Mouse (Mus musculus) lung, embryonic 14.5 days (tissue): ENCODE results near the gene Dhrs1. TPM values are rescaled to one million over a fixed set of nuclear protein-coding genes. Genes with fewer than 3 reads are reported as not detected.

Experiments
- ATAC-seq: fragments of 200-750 bp; cut with Nextera tagmentation; 2 replicates; pipeline ENCODE4 v1.8.0; 2017; ENCODE audit warnings: mild to moderate bottlenecking, moderate TSS enrichment, moderate library complexity; ENCODE audit not compliant: insufficient read depth
- DNase-seq: peaks from one replicate; pipeline ENCODE4 v3.0.0-alpha.2; 2015
- H3K27ac ChIP-seq: fragments of 300-500 bp; sonication (generic); 2 replicates; pipeline ENCODE4 v1.5.1; 2014; ENCODE audit warnings: low read depth, mild to moderate bottlenecking, moderate library complexity
- H3K27me3 ChIP-seq: fragments of 300-500 bp; sonication (generic); 2 replicates; pipeline ENCODE4 v1.6.1; 2014; ENCODE audit warnings: low read length, control low read depth; ENCODE audit not compliant: insufficient read depth
- H3K36me3 ChIP-seq: fragments of 300-500 bp; sonication (generic); 2 replicates; pipeline ENCODE4 v1.6.1; 2014; ENCODE audit warnings: control low read depth; ENCODE audit not compliant: insufficient read depth
- H3K4me1 ChIP-seq: fragments of 300-500 bp; sonication (generic); 2 replicates; pipeline ENCODE4 v1.6.1; 2014; ENCODE audit warnings: antibody characterized with exemption, control low read depth; ENCODE audit not compliant: insufficient read depth
- H3K4me2 ChIP-seq: fragments of 300-500 bp; sonication (generic); 2 replicates; pipeline ENCODE4 v1.6.1; 2014; ENCODE audit warnings: mild to moderate bottlenecking
- H3K4me3 ChIP-seq: fragments of 300-500 bp; sonication (generic); 2 replicates; pipeline ENCODE4 v1.5.1; 2014; ENCODE audit warnings: low read depth, low read length
- H3K9ac ChIP-seq: fragments of 300-500 bp; sonication (generic); 2 replicates; pipeline ENCODE4 v1.6.1; 2014
- H3K9me3 ChIP-seq: fragments of 300-500 bp; sonication (generic); 2 replicates; pipeline ENCODE4 v1.6.1; 2016; ENCODE audit warnings: low read depth, low read length, control low read depth
- CTCF ChIP-seq: IDR thresholded peaks from 2 replicates; pipeline ENCODE4 v1.5.1; 2016; ENCODE audit warnings: antibody characterized with exemption, low read depth
- WGBS: fragments of 180-500 bp; shearing (Covaris S2); extraction: QIAGEN DNeasy Blood & Tissue Kit; methylation state at CpG from one replicate; pipeline ENCODE4 v1.1.7; 2014; 5-methylcytosine and 5-hydroxymethylcytosine counted together
- polyA plus RNA-seq: library from polyadenylated mRNA; unstranded; fragments of >200 nt; fragmentation: Nextera tagmentation; extraction: Ambion mirVana; gene quantifications from 2 replicates; pipeline ENCODE4 v1.2.1, GENCODE M21; 2014

Gene Dhrs1
- polyA plus RNA-seq, 1 experiment from 2014 or later: 76.7 TPM

GRCm38 (mm10) chr14:55747051-55747847 is 1.8 kb upstream of the Dhrs1 start:
- DNase-seq: no peak
- peaks cover 55% of the 10 kb centered on the region for H3K36me3 ChIP-seq
- H3K27me3 ChIP-seq: no peaks in the 10 kb centered on the region
- H3K27ac ChIP-seq: no peak overlapping the region
- H3K4me1 ChIP-seq: peaks cover 7% of the 10 kb centered on the region; the same call in 1 of the 2 replicates
- 85% methylated on average over 10 of the region's 10 CpGs for WGBS
- no peaks in the 10 kb centered on the region for H3K9me3 ChIP-seq
- no peak for TF ChIP-seq CTCF
- no peak for ATAC-seq
- peak overlapping the region; percentile 98 for H3K4me2 ChIP-seq
- no peak overlapping the region for H3K9ac ChIP-seq
- peak overlapping the region; percentile 93 for H3K4me3 ChIP-seq

DNA sequence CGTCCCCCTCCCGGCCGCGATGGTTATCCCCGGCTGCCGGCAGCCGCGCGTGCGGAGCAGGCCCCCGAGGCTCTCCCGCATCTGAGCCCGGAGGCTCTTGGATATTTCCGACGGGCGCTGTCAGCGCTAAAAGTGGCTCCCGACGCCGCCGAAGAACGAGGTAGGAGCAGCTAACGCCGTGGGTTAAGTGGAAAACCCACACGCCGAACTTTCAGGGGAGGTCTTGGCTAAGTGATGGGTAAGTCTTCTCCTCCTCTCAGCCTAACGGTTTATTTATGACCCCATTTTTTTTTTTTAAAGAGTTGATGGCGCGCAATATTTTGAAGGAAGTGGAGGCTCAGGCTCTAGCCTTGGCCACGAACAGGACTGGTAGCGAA is 359 bp upstream of the Dhrs1 start:
- DNase-seq: no peak
- Histone ChIP-seq H3K27me3 (no peaks in the 10 kb centered on the region), H3K4me3 (peak overlapping the region; percentile 93), H3K4me2 (peak overlapping the region; percentile 98), H3K9me3 (no peaks in the 10 kb centered on the region), H3K4me1 (peaks cover 7% of the 10 kb centered on the region; the same call in 1 of the 2 replicates), H3K9ac (peak overlapping the region; percentile 82), H3K36me3 (peaks cover 52% of the 10 kb centered on the region), H3K27ac (peak overlapping the region; percentile 24; the same call in 1 of the 2 replicates)
- ATAC-seq: no peak; the same call in 1 of the 2 replicates
- 0% methylated on average over 31 of the region's 31 CpGs for WGBS
- no peak for TF ChIP-seq CTCF

DNA sequence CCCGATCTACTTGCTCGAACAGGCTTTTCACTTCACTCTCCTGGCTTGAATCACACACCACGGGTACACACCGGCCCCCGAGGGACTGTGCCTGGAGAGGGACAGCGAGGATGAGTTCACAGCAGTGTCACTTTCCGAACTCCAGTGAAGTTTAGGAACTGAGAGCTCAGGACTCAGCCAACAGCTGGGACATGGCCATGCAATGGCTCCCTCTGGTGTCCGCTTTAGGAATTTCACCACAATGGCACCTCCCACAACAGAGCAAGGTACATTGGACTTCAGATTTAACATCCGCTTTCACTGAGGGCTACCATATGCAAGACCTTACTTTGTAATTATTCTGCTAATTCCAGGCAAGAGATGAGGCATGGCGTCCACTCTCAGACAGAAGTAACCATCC is 1.8 kb downstream of the Dhrs1 start:
- Histone ChIP-seq H3K36me3 (peaks cover 51% of the 10 kb centered on the region), H3K4me3 (0 out of 2 replicates have a peak overlapping the region, but pooled peaks have one; percentile 8), H3K9me3 (no peaks in the 10 kb centered on the region), H3K4me1 (peaks cover 7% of the 10 kb centered on the region; the same call in 1 of the 2 replicates), H3K27me3 (no peaks in the 10 kb centered on the region), H3K9ac (no peak overlapping the region), H3K27ac (no peak overlapping the region), H3K4me2 (peak overlapping the region; percentile 35)
- peak; percentile 96 for DNase-seq
- TF ChIP-seq CTCF: peak; percentile 98
- WGBS: 17% methylated on average over 10 of the region's 10 CpGs
- ATAC-seq: peak; percentile 71

GRCm38 (mm10) chr14:55737086-55737687 is 8.3 kb downstream of the Dhrs1 start:
- 83% methylated on average over 9 of the region's 9 CpGs for WGBS
- Histone ChIP-seq H3K36me3 (peaks cover 29% of the 10 kb centered on the region), H3K4me3 (no peak overlapping the region), H3K27me3 (no peaks in the 10 kb centered on the region), H3K4me1 (no peaks in the 10 kb centered on the region), H3K9ac (no peak overlapping the region), H3K27ac (no peak overlapping the region), H3K4me2 (no peak overlapping the region), H3K9me3 (no peaks in the 10 kb centered on the region)
- TF ChIP-seq CTCF: no peak
- DNase-seq (no peak), ATAC-seq (no peak)

DNA sequence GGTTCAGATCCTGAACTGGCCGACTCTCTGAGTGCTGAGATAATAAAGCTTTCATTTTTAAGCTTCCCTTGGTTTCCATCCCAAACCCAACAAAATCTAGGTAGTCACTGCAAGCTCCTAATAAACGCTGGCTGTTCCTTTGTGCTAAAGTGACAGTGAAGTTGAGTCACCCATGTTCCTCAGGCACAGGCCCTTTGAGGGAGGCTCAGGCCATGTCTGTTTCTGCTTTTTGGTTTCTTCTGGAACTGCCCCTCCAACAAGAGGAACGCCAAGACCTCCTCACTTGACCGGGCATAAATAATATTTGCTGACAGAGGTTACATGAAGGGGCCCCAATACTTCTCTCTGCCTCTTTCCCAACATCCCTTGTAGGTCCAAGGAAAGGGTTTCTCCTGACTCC is 9.7 kb downstream of the Dhrs1 start:
- H3K27me3 ChIP-seq: no peaks in the 10 kb centered on the region
- DNase-seq (no peak), ATAC-seq (no peak)
- H3K9ac ChIP-seq: no peak overlapping the region
- H3K4me2 ChIP-seq: no peak overlapping the region
- WGBS: 77% methylated on average over 4 of the region's 4 CpGs
- no peak overlapping the region for H3K4me3 ChIP-seq
- no peaks in the 10 kb centered on the region for H3K4me1 ChIP-seq
- H3K36me3 ChIP-seq: peaks cover 18% of the 10 kb centered on the region
- no peak overlapping the region for H3K27ac ChIP-seq
- no peaks in the 10 kb centered on the region for H3K9me3 ChIP-seq
- TF ChIP-seq CTCF: no peak

GRCm38 (mm10) chr14:55735334-55735733 is 10.2 kb downstream of the Dhrs1 start:
- Histone ChIP-seq H3K36me3 (peaks cover 13% of the 10 kb centered on the region), H3K27me3 (no peaks in the 10 kb centered on the region), H3K4me1 (no peaks in the 10 kb centered on the region), H3K4me2 (no peak overlapping the region), H3K4me3 (no peak overlapping the region), H3K9ac (no peak overlapping the region), H3K9me3 (no peaks in the 10 kb centered on the region), H3K27ac (no peak overlapping the region)
- ATAC-seq (no peak), DNase-seq (no peak)
- WGBS: 29% methylated on average over 3 of the region's 3 CpGs
- no peak for TF ChIP-seq CTCF

DNA sequence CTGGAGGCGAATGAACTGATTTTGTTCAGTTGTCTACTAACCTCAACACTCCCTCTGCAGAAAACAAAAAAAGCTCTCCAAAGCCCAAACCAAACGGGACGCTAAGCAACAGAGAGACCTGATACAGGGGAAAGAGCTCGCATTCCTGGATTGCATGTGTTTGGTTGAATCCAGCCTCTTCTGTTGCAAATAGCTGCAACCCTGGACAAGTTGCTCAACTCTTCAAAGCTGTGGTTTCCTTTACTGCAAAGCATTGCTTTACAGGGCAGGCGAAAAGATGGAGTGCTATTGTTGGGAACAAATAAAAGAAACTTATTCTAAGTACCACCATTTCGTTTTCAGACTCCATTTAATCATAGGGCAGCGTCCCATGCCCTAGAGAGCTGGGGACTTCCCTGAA is 10.6 kb downstream of the Dhrs1 start:
- ATAC-seq: no peak
- no peak for TF ChIP-seq CTCF
- Histone ChIP-seq H3K4me3 (no peak overlapping the region), H3K4me1 (no peaks in the 10 kb centered on the region), H3K27ac (no peak overlapping the region), H3K36me3 (peaks cover 9% of the 10 kb centered on the region), H3K9me3 (no peaks in the 10 kb centered on the region), H3K27me3 (no peaks in the 10 kb centered on the region), H3K9ac (no peak overlapping the region), H3K4me2 (no peak overlapping the region)
- DNase-seq: no peak
- WGBS: 72% methylated on average over 7 of the region's 7 CpGs
